Mouse (Mus musculus) heart, adult 2 months (tissue): ENCODE data around the gene Mvb12b. TPM values are rescaled to one million over a fixed set of nuclear protein-coding genes. Genes with fewer than 3 reads are reported as not detected.

Source experiments
- DNase-seq, 2 experiments: peaks; one replicate each; pipeline ENCODE4 v3.0.0; 2021
- H3K27ac ChIP-seq: fragments of 200-600 bp; 2 replicates; pipeline ENCODE4 v1.8.1; 2022
- H3K27me3 ChIP-seq: fragments of 200-500 bp; 2 replicates; pipeline ENCODE4 v1.6.1; 2012; ENCODE audit warnings: mild to moderate bottlenecking, low read length, inconsistent platforms, mixed read lengths; ENCODE audit not compliant: control insufficient read depth, insufficient read depth
- H3K36me3 ChIP-seq: fragments of 200-500 bp; 2 replicates; pipeline ENCODE4 v1.6.1; 2012; ENCODE audit warnings: low read length, inconsistent platforms; ENCODE audit not compliant: control insufficient read depth, insufficient read depth
- H3K4me1 ChIP-seq: fragments of 200-500 bp; 2 replicates; pipeline ENCODE4 v1.6.1; 2011; ENCODE audit warnings: low read length; ENCODE audit not compliant: control insufficient read depth, insufficient read depth
- H3K4me3 ChIP-seq: fragments of 200-600 bp; 2 replicates; pipeline ENCODE4 v1.8.1; 2022
- H3K79me2 ChIP-seq: fragments of 200-500 bp; replicated peaks from 2 replicates; pipeline ENCODE4 v1.6.1; 2012; ENCODE audit warnings: mild to moderate bottlenecking, inconsistent platforms, low read length, moderate library complexity, mixed read lengths; ENCODE audit not compliant: control insufficient read depth, insufficient read depth
- H3K9ac ChIP-seq: fragments of 200-500 bp; 2 replicates; pipeline ENCODE4 v1.6.1; 2012; ENCODE audit warnings: low read depth, mild to moderate bottlenecking, control low read depth, inconsistent platforms, low read length, mixed read lengths
- CTCF ChIP-seq: fragments of 200-600 bp; IDR thresholded peaks from 2 replicates; pipeline ENCODE4 v1.8.1; 2022; ENCODE audit warnings: antibody characterized with exemption, mild to moderate bottlenecking, moderate library complexity
- EP300 ChIP-seq: fragments of 200-500 bp; IDR thresholded peaks from 2 replicates; pipeline ENCODE4 v1.6.1; 2011; ENCODE audit warnings: low read depth, low read length, control low read depth; ENCODE audit not compliant: insufficient read depth
- POLR2A ChIP-seq: fragments of 200-500 bp; IDR thresholded peaks from 2 replicates; pipeline ENCODE4 v1.6.1; 2011; ENCODE audit warnings: mild to moderate bottlenecking, low read depth, low read length, control low read depth; ENCODE audit not compliant: insufficient read depth
- WGBS: fragments of 180-500 bp; shearing (Covaris S2); methylation state at CpG from one replicate; pipeline ENCODE4 v1.1.7; 2018; 5-methylcytosine and 5-hydroxymethylcytosine counted together
- intact Hi-C: fragments of 180-260 bp; cut with DNase I; formaldehyde crosslinking; loops from one replicate; pipeline ENCODE4 v1.15.1; 2025
- long read RNA-seq: library from polyadenylated mRNA; stranded (forward); transcript quantifications from one replicate; pipeline ENCODE4 v2.0.0, GENCODE M21; 2021
- polyA plus RNA-seq: library from polyadenylated mRNA; depleted of rRNA; stranded (reverse); fragments of >200 nt; gene quantifications from 2 replicates; pipeline ENCODE4 v1.2.3, GENCODE M21; 2012; rRNA removed
- total RNA-seq, 2 experiments: library from RNA; stranded (reverse); gene quantifications; 2 replicates each; pipeline ENCODE4 v1.2.3; 2021

The Mvb12b gene
- total RNA-seq (10 to 100 TPM; 17.8 to 21.6 TPM), polyA plus RNA-seq (20.4 and 27.5 TPM in 2 replicates)
- long read RNA-seq, partial matches to known transcripts = 0 of 4 reads
- long read RNA-seq, other reads (novel, unspliced or antisense) = 0 of 4 reads

- no peak for TF ChIP-seq CTCF
- TF ChIP-seq POLR2A = no peak
- TF ChIP-seq EP300 = no peak
- peak within 1 kb of the TSS; percentile 91 for H3K4me3 ChIP-seq
- intact Hi-C loops = loop anchor here (2.0 to 5.0 kb wide), 2 partner anchors 17 to 60 kb away; no protein-coding TSS in a partner anchor
- H3K36me3 ChIP-seq = no peaks in the 10 kb centered on the region
- peak within 1 kb of the TSS; percentile 94 for H3K9ac ChIP-seq
- peak; percentile 81 to 82 for DNase-seq
- no peaks in the 10 kb centered on the region for H3K27me3 ChIP-seq
- under 1% methylated on average over 67 of the region's 67 CpGs for WGBS
- 0 out of 2 replicates have a peak, but pooled peaks cover under 1% of the 10 kb centered on the region for H3K79me2 ChIP-seq
- H3K27ac ChIP-seq = peak within 1 kb of the TSS; percentile 71
- H3K4me1 ChIP-seq = peaks cover 12% of the 10 kb centered on the region
Observed at GRCm38 (mm10) chr2:33887328-33888099, at the start of gene Mvb12b. Gene Mvb12b (minus strand): TSS chr2:33887946.

- intact Hi-C loops = no loop called here
- Histone ChIP-seq H3K4me1 (no peaks in the 10 kb centered on the region), H3K79me2 (no peaks in the 10 kb centered on the region), H3K9ac (no peak overlapping the region), H3K27ac (no peak overlapping the region), H3K4me3 (no peak overlapping the region), H3K36me3 (no peaks in the 10 kb centered on the region), H3K27me3 (no peaks in the 10 kb centered on the region)
- 63% methylated on average over 9 of the region's 9 CpGs for WGBS
- no peak for DNase-seq
- no peak for TF ChIP-seq POLR2A
- TF ChIP-seq CTCF = no peak
- no peak for TF ChIP-seq EP300
Observed at GRCm38 (mm10) chr2:33935756-33936155, 48.0 kb upstream of the Mvb12b start.

GRCm38 (mm10) chr2:33933606-33934510 lies 46.1 kb upstream of the Mvb12b start:
- WGBS = 60% methylated on average over 10 of the region's 10 CpGs
- H3K4me1 ChIP-seq = no peaks in the 10 kb centered on the region
- no peak overlapping the region for H3K9ac ChIP-seq
- no peaks in the 10 kb centered on the region for H3K36me3 ChIP-seq
- H3K79me2 ChIP-seq = no peaks in the 10 kb centered on the region
- no peak for TF ChIP-seq CTCF
- TF ChIP-seq POLR2A = no peak
- no peak for TF ChIP-seq EP300
- no peak overlapping the region for H3K4me3 ChIP-seq
- intact Hi-C loops = no loop called here
- no peak overlapping the region for H3K27ac ChIP-seq
- DNase-seq = no peak
- H3K27me3 ChIP-seq = no peaks in the 10 kb centered on the region

GRCm38 (mm10) chr2:33931161-33931560 lies 43.4 kb upstream of the Mvb12b start:
- H3K9ac ChIP-seq = no peak overlapping the region

GRCm38 (mm10) chr2:33925288-33925687 lies 37.5 kb upstream of the Mvb12b start:
- Histone ChIP-seq H3K4me3 (no peak overlapping the region), H3K36me3 (no peaks in the 10 kb centered on the region), H3K4me1 (no peaks in the 10 kb centered on the region), H3K79me2 (no peaks in the 10 kb centered on the region), H3K27ac (no peak overlapping the region), H3K9ac (no peak overlapping the region), H3K27me3 (no peaks in the 10 kb centered on the region)
- DNase-seq = no peak
- 64% methylated on average over 5 of the region's 5 CpGs for WGBS
- intact Hi-C loops = no loop called here
- TF ChIP-seq POLR2A = no peak
- TF ChIP-seq CTCF = no peak
- TF ChIP-seq EP300 = no peak

More at GRCm38 (mm10) chr2:33931161-33931560, 43.4 kb upstream of the Mvb12b start:
- H3K4me3 ChIP-seq = no peak overlapping the region
- DNase-seq = no peak
- H3K36me3 ChIP-seq = no peaks in the 10 kb centered on the region
- H3K4me1 ChIP-seq = no peaks in the 10 kb centered on the region
- intact Hi-C loops = no loop called here
- TF ChIP-seq EP300 = no peak
- TF ChIP-seq CTCF = no peak
- no peak for TF ChIP-seq POLR2A
- no peak overlapping the region for H3K27ac ChIP-seq
- 65% methylated on average over 5 of the region's 5 CpGs for WGBS
- no peaks in the 10 kb centered on the region for H3K79me2 ChIP-seq
- H3K27me3 ChIP-seq = no peaks in the 10 kb centered on the region

GRCm38 (mm10) chr2:33923482-33923881 lies 35.7 kb upstream of the Mvb12b start:
- no peaks in the 10 kb centered on the region for H3K79me2 ChIP-seq
- H3K9ac ChIP-seq = no peak overlapping the region
- no peaks in the 10 kb centered on the region for H3K36me3 ChIP-seq
- intact Hi-C loops = no loop called here
- H3K4me3 ChIP-seq = no peak overlapping the region
- no peaks in the 10 kb centered on the region for H3K4me1 ChIP-seq
- 55% methylated on average over 5 of the region's 5 CpGs for WGBS
- no peaks in the 10 kb centered on the region for H3K27me3 ChIP-seq
- no peak for TF ChIP-seq POLR2A
- TF ChIP-seq EP300 = no peak
- TF ChIP-seq CTCF = no peak
- no peak overlapping the region for H3K27ac ChIP-seq
- DNase-seq = no peak
